17 mouse cellular contexts compared by ENCODE assay signal in genomic region chr10:75307130-75307529, GRCm38 (mm10).
"Had no signal": no experiment of that assay in that cellular context is flagged by ENCODE, and none has a peak within 500 bp of the region (broad histone marks: within the 10 kb centered on the region; RNA-seq: fewer than 3 reads in every experiment).

No protein-coding gene starts in this region.

- H3K4me2 ChIP-seq: limb, embryonic 15.5 days; liver, embryonic 15.5 days; lung, embryonic 15.5 days; midbrain, embryonic 11.5 days; midbrain, embryonic 13.5 days; midbrain, embryonic 15.5 days; neural tube, embryonic 12.5 days had no signal

- ATAC-seq: lung, postnatal 0 days; midbrain, embryonic 13.5 days; midbrain, embryonic 15.5 days had no signal

- H3K9me3 ChIP-seq: limb, embryonic 15.5 days; liver, embryonic 15.5 days; lung, embryonic 15.5 days; midbrain, embryonic 13.5 days; midbrain, embryonic 15.5 days; neural tube, embryonic 12.5 days had no signal

- H3K27ac ChIP-seq: limb, embryonic 15.5 days; liver, embryonic 15.5 days; lung, embryonic 15.5 days; macrophage; midbrain, embryonic 13.5 days; midbrain, embryonic 15.5 days; neural tube, embryonic 12.5 days had no signal

- H3K4me1 ChIP-seq: limb, embryonic 15.5 days; midbrain, embryonic 15.5 days; neural tube, embryonic 12.5 days had no signal

- DNase-seq: lung, adult 18-20 months; lung, postnatal 14 days; lung, postnatal 36 days; right cerebral cortex, postnatal 14 days; spleen, adult 18-20 months; thymus, adult 18-20 months; thymus, postnatal 14 days; thymus, postnatal 36 days had no signal

- H3K27me3 ChIP-seq: limb, embryonic 15.5 days; liver, embryonic 15.5 days; lung, embryonic 15.5 days; midbrain, embryonic 13.5 days; midbrain, embryonic 15.5 days; neural tube, embryonic 12.5 days had no signal

- H3K9ac ChIP-seq: limb, embryonic 15.5 days; liver, embryonic 15.5 days; lung, embryonic 15.5 days; midbrain, embryonic 13.5 days; midbrain, embryonic 15.5 days; neural tube, embryonic 12.5 days had no signal

- H3K4me3 ChIP-seq: limb, embryonic 15.5 days; liver, embryonic 15.5 days; lung, embryonic 15.5 days; midbrain, embryonic 13.5 days; midbrain, embryonic 15.5 days; neural tube, embryonic 12.5 days had no signal
